Mouse (Mus musculus): Measurements from ENCODE around the gene Myo1e.

Myo1e gene

GRCm38 (mm10) chr9:70296916-70297315 is 89.8 kb downstream of the Myo1e start:
- no peak for DNase-seq

- DNase-seq: no peak
Observed at GRCm38 (mm10) chr9:70298221-70298620, 91.1 kb downstream of the Myo1e start.

DNA sequence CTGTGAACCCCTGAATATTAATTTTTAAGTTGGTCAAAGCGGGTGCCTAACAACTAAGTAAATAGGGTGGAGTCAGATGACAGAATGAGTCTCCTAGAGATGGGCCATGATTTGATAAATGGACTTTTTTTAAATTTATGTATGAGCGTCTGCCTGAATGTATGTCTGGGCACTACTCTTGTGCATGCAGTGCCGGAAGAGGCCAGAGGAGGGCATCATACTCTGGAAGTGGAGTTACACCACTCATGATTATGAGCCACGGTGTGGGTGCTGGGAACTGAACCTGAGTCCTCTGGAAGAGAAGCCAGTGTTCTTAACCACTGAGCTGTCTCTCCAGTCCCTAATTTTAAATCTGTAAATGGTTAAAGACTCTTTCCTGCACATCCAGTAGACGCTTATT is 93.6 kb downstream of the Myo1e start:
- DNase-seq: no peak

- DNase-seq: no peak
Observed at GRCm38 (mm10) chr9:70301598-70301997, 94.4 kb downstream of the Myo1e start.

DNA sequence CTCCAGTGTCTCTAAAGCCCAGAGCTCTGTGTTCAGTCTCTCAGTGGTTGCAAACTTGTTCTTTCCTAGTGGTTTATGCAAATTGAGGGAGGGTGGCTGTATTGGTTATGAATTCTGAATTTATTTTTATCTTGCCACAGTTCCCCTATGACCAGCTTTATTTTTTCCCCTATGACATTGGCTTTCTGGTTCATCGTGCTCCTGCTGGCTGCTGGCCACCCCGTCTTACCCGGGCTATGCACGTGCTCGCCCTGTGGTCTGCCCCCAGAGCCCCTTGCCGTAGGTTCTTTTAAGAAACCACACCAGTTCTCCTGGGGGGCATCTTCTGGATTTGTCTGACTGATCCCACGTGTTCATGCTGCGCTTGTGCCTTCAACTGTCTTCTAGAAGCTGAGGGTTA is 97.8 kb downstream of the Myo1e start:
- no peak for DNase-seq

- no peak for DNase-seq
Observed at GRCm38 (mm10) chr9:70310046-70310445, 102.9 kb downstream of the Myo1e start.

GRCm38 (mm10) chr9:70314019-70314418 is 106.9 kb downstream of the Myo1e start:
- DNase-seq: no peak

DNA sequence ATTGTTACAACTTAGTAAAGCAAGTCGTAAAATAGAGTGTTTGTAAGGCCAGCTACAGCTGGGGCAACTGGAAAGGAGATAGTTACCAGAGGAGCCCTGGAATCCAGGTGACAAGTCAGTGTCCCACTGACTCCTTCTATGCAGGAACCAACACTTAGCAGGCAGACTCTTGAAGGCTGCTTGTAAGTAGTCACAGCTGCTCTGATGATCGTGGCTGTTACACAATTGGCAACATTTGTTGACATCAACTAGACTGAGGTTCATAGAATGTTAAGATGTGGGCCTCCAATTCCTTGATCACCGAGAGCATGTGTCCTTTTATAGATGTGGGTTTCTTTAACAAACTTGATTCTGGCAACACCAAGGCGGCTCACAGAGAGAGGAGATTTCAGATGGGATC is 108.0 kb downstream of the Myo1e start:
- no peak for DNase-seq

DNA sequence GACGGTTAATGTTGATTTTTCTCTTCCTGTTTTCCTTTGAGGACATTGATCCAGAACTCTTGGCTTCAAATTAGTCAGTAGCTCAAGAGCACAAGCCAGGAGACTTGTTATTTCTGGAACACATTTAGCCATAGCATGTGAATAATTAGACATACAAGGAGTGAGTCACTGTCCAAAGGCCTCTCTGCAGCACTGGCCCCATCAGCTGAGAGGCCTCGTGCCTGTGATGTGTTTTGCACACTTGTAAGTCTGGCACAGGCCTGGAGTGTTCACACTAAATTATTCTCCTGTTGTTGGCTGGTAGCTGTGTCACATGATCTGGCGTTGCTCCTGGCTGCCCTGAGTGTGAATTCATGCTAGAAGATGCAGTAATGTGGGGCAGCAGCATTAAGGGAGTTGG is 111.5 kb downstream of the Myo1e start:
- DNase-seq: no peak

DNA sequence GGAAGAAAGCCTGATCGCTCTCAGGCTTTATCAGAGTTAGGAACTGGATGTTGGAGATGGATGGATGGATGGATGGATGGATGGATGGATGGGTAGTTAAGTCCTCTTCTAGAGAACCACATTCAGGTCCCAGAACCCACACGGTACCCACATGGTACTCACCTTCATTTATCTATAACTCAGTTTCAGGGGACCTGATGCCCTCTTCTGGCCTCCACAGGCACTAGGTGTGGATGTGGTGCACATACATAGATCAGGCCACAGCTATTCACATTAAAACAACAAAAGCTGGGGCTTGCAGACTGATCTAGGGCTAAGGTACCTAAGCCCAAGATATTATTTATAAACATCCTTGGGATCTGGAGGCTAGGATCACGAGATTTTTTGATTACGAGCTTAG is 117.2 kb downstream of the Myo1e start:
- no peak for DNase-seq

- no peak for DNase-seq
Observed at GRCm38 (mm10) chr9:70325880-70326595, 118.9 kb downstream of the Myo1e start.

GRCm38 (mm10) chr9:70328193-70328841 is 121.2 kb downstream of the Myo1e start:
- no peak for DNase-seq

- no peak for DNase-seq
Observed at GRCm38 (mm10) chr9:70331727-70332335, 124.7 kb downstream of the Myo1e start.

GRCm38 (mm10) chr9:70338391-70338790 is 131.2 kb downstream of the Myo1e start:
- DNase-seq: no peak

GRCm38 (mm10) chr9:70338894-70339293 is 131.7 kb downstream of the Myo1e start:
- DNase-seq: no peak

- no peak for DNase-seq
Observed at GRCm38 (mm10) chr9:70349274-70349673, 142.1 kb downstream of the Myo1e start.

DNA sequence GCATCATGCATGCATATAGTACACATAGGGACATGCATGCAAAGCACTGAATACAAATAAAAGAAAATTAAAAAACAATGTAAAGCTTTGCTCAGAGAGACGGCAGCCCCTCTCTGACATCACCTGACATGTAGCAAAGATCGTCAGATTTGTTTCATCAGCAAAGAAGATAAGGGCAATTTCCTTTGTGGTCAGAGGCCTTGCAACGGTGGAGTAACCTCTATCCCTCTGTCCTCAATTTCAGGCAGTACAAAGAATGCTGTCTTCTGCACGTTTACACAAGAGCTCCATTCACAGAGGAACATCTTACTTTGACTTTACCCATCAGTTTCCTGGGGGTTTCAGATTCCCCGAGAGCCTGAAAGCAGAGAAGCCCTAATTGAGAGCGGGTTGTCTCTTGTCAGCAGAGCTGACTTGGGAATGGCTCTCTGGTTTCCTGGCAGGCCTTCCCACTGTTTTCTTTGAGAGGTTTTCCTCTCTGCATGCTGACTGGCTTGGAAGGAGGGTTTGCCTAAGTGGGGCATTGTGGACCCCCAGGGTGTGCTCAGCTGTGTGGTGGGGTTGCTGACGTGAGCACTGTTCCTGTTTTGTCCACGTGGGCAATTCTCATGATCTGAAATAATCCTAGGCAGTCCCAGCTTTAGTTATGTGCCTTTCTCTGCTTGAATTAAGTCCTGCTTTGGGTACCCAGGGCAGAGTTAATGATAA is 144.6 kb downstream of the Myo1e start:
- no peak for DNase-seq

DNA sequence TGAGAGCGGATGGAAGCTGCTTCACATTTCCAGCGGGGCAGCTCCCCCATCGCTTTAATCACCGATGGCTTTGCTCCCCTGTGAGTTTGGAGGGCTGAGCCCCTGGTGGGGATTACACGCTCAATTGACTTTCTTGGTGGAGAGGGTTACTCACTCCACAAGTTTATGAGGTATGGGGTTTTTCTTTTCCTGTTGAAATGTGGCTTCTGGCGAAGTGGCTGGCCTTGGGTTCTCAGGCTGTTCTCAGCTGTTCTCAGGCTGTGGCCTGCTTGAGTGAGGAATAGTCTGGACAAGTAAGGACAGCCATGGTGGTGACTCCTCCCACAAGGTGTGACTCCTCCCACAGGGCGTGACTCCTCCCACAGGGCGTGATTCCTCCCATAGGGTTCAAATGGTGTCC is 149.1 kb downstream of the Myo1e start:
- DNase-seq: no peak

DNA sequence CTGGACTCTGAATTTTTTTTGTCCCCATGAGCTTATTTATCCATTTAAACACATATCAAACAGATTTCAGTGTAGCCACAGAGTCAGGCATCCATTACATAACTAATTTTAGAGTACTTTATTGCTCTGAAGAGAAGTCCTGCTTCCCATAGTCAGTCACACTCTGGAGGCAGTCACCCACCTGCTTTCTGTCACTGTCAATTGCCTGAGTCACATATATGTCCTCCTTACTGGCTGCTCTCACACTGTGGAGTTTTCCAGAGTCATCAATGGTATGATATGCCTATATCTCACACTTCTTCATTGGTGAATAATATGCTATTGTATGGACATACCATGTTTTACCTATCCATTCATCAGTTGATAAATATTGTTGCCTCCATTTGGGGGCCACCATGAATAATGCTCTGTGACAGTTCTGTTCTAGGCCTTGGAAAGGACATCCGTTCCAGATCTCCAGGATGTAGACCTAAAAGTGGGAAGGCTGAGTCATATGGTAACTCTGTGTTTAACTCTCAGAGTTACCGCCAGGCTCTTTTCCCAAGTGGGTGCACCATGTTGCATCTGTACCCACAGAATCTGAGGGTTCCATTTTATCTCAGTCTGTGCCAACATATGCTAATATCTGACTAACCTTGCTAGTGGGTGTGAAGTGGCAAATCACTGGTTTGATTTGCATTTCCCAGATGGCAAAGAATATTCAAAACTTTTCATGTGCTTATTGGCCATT is 152.4 kb downstream of the Myo1e start:
- no peak for DNase-seq

- no peak for DNase-seq
Observed at GRCm38 (mm10) chr9:70364741-70365140, 157.6 kb downstream of the Myo1e start.

- no peak for DNase-seq
Observed at GRCm38 (mm10) chr9:70365915-70366314, 158.8 kb downstream of the Myo1e start.

DNA sequence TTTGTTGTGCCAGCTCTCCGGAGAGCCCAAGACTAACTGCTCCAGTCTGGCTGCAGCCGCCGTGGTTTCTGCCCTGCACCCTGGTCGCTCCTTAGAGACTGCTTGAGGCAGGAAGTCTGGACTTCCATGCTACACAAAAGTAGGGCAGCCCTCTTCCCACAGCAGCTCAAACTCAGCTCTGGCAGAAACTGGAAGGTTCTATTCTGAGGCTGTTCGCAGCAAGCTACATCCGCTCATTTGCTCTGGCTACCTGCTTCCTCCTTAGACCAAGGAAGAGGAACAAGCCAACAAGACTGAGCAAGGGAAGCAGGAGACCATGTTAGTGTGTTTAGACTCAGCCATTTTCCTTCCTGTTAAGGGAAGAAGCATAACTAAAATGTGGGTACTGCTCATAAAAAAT is 159.7 kb downstream of the Myo1e start:
- no peak for DNase-seq

DNA sequence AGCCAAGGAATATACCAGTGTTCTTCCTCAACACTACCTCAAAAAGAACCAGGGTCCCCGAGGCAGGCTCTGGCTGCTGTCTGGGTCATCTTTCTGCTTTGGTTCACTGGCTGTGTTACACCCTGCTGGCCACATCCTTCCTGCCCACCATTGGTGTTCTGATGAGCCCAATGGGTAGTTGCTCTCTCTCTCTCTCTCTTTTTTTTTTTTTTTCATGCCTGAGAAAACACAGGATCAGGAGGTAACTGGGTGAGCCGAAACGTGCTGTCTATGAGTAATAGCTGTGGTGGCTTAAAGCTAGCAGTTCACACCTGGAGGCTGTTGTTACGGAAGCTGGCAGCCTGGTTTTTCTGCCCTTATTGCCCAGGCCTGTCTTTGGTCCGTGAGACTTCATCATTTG is 164.5 kb downstream of the Myo1e start:
- DNase-seq: no peak
